Mouse (Mus musculus): Measurements from ENCODE around the gene Mdga2.

DNA sequence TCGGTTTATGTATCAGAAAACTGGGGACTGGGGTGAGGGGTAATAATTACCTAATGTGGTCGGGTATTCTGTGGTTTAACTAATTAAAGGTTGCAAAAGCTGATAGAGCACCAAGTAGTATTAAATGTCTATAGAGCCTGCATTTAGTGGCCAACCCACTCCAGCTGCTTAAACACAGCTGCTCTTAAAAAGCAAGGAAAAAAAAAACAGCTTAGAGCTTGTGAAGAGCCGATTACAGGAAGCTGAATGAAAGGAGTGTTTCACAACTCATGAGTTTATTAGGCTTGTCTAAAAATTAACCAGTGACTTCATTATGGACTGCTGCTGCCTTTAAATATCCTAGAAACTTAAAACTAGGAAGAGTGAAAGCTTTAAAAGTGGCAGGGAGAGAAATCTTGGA is 98.5 kb downstream of the Mdga2 start:
- TF ChIP-seq ZC3H11A (IDR thresholded peaks at IDR 0.05; ENCODE audit: borderline replicate concordance, low read depth, low read length) (no peak), ZNF384 (IDR thresholded peaks at IDR 0.05; ENCODE audit: low read depth, low read length) (no peak), MAFK (IDR thresholded peaks at IDR 0.05; ENCODE audit: insufficient read depth, low read depth, low read length) (no peak), CHD2 (IDR thresholded peaks at IDR 0.05; ENCODE audit: low read depth, low read length) (no peak)

All from ES-E14 (cell line).